Mouse (Mus musculus) testis, adult 2 months (tissue): ENCODE results near the gene Ugt1a7c.

Experiments
- CTCF ChIP-seq: fragments of 200-500 bp; IDR thresholded peaks from 2 replicates; pipeline ENCODE4 v1.5.1; 2012; ENCODE audit warnings: low read depth, mild to moderate bottlenecking, inconsistent platforms, low read length, moderate library complexity; ENCODE audit not compliant: control insufficient read depth, insufficient read depth, insufficient replicate concordance
- POLR2A ChIP-seq: fragments of 200-500 bp; IDR thresholded peaks from 2 replicates; pipeline ENCODE4 v1.6.1; 2012; ENCODE audit warnings: low read depth, mild to moderate bottlenecking, inconsistent platforms, low read length, moderate library complexity; ENCODE audit not compliant: control insufficient read depth

DNA sequence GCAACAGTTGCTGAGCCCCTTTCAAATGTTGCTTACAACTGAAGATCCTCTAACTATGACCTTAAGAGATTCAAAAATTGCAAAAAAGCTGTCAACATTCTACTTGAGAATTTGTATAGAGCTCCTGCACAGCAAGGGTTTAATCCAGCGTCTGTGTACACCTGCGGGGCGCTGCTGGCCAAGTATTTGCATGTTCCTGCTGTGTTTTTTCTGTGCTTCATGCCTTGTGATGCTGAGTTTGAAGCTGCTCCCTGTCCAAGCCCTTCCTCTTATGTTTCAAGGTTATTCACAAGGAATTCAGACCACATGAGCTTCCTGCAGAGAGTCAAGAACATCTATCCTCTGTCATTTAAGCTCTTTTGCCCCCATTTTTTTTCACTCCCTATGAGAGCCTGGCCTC, 97.3 kb downstream of the Ugt1a7c start:
- TF ChIP-seq POLR2A (no peak), CTCF (no peak)
